Mouse (Mus musculus): ENCODE results near the gene Mcf2l. TPM values are rescaled to one million over a fixed set of nuclear protein-coding genes. Genes with fewer than 3 reads are reported as not detected.

Mcf2l gene
- total RNA-seq, 2 experiments from 2014 or later = 212 to 231 TPM

- DNase-seq (ENCODE audit: low spot score in 2 of 2) = no peak
Measured at GRCm38 (mm10) chr8:12872983-12873356, 636 bp upstream of the Mcf2l start.

GRCm38 (mm10) chr8:12874194-12874791 is 687 bp downstream of the Mcf2l start:
- peak; percentile 26 for DNase-seq (ENCODE audit: low spot score in 2 of 2)

- no peak for DNase-seq (ENCODE audit: low spot score in 2 of 2)
Measured at GRCm38 (mm10) chr8:12874971-12875370, 1.4 kb downstream of the Mcf2l start.

- no peak for DNase-seq (ENCODE audit: low spot score in 2 of 2)
Measured at GRCm38 (mm10) chr8:12877126-12877525, 3.5 kb downstream of the Mcf2l start.

GRCm38 (mm10) chr8:12880163-12880562 is 6.6 kb downstream of the Mcf2l start:
- DNase-seq (ENCODE audit: low spot score in 2 of 2) = no peak

GRCm38 (mm10) chr8:12883051-12884004 is 9.7 kb downstream of the Mcf2l start:
- no peak for DNase-seq (ENCODE audit: low spot score in 2 of 2)

GRCm38 (mm10) chr8:12887772-12888435 is 14.3 kb downstream of the Mcf2l start:
- no peak for DNase-seq (ENCODE audit: low spot score in 2 of 2)

- DNase-seq (ENCODE audit: low spot score in 2 of 2) = peak; percentile 6 to 33
Measured at GRCm38 (mm10) chr8:12889046-12889598, 15.5 kb downstream of the Mcf2l start.

GRCm38 (mm10) chr8:12892882-12893446 is 19.4 kb downstream of the Mcf2l start:
- no peak for DNase-seq (ENCODE audit: low spot score in 2 of 2)

- no peak for DNase-seq (ENCODE audit: low spot score in 2 of 2)
Measured at GRCm38 (mm10) chr8:12893797-12894578, 20.4 kb downstream of the Mcf2l start.

GRCm38 (mm10) chr8:12894783-12895534 is 21.4 kb downstream of the Mcf2l start:
- no peak for DNase-seq (ENCODE audit: low spot score in 2 of 2)

- DNase-seq (ENCODE audit: low spot score in 2 of 2) = no peak
Measured at GRCm38 (mm10) chr8:12895535-12896150, 22.0 kb downstream of the Mcf2l start.

- DNase-seq (ENCODE audit: low spot score in 2 of 2) = peak; percentile 62 to 79
Measured at GRCm38 (mm10) chr8:12896494-12897373, 23.1 kb downstream of the Mcf2l start.

- no peak for DNase-seq (ENCODE audit: low spot score in 2 of 2)
Measured at GRCm38 (mm10) chr8:12897815-12898214, 24.2 kb downstream of the Mcf2l start.

GRCm38 (mm10) chr8:12903790-12904415 is 30.3 kb downstream of the Mcf2l start:
- DNase-seq (ENCODE audit: low spot score in 2 of 2) = no peak

GRCm38 (mm10) chr8:12905122-12905521 is 31.5 kb downstream of the Mcf2l start:
- no peak for DNase-seq (ENCODE audit: low spot score in 2 of 2)

- no peak for DNase-seq (ENCODE audit: low spot score in 2 of 2)
Measured at GRCm38 (mm10) chr8:12905599-12906321, 32.2 kb downstream of the Mcf2l start.
